Mouse (Mus musculus): ENCODE measurements around the gene Magi2.

DNA sequence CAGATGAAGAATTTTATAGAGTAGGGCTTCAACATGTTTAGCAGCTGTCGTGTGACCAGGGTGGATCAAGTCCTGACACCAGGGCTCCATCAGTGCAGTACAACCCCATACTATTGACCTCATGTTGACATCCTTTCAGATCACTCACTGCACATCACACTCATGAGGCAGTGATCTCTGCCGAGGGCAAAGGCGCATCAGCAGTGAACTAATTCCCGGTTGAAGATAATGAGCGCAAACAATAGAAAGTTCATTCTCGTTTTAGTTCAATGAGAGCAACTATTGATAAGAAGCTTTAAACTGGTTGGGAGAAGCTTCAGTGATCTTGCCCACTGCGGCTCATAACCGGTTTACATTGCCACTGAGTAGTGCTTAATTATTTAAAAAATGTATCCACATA is 780.4 kb downstream of the Magi2 start:
- TF ChIP-seq CTCF (IDR thresholded peaks at IDR 0.05; ENCODE audit: low read depth) (no peak), EP300 (IDR thresholded peaks at IDR 0.05; ENCODE audit: low read depth) (no peak)
